Mouse (Mus musculus) neural tube, embryonic 13.5 days (tissue): ENCODE results near the gene Zc2hc1c. TPM values are rescaled to one million over a fixed set of nuclear protein-coding genes. Genes with fewer than 3 reads are reported as not detected.
"Not testable (repeated sequence)": the region's sequence is repeated elsewhere in the genome, so short reads cannot be mapped to it uniquely, and the experiment has no call there.

Experiments
- ATAC-seq: fragments of 200-750 bp; cut with Nextera tagmentation; 2 replicates; pipeline ENCODE4 v1.8.0; 2017; ENCODE audit warnings: low read depth, mild to moderate bottlenecking, moderate TSS enrichment, moderate library complexity
- H3K27ac ChIP-seq: fragments of 300-500 bp; sonication (generic); replicated peaks from 2 replicates; pipeline ENCODE4 v1.5.1; 2015; ENCODE audit warnings: moderate library complexity, mild to moderate bottlenecking, inconsistent platforms
- H3K27me3 ChIP-seq: fragments of 300-500 bp; sonication (generic); 2 replicates; pipeline ENCODE4 v1.6.1; 2015; ENCODE audit warnings: mild to moderate bottlenecking, inconsistent platforms
- H3K36me3 ChIP-seq: fragments of 300-500 bp; sonication (generic); 2 replicates; pipeline ENCODE4 v1.6.1; 2015; ENCODE audit warnings: mild to moderate bottlenecking, inconsistent platforms
- H3K4me1 ChIP-seq: fragments of 300-500 bp; sonication (generic); replicated peaks from 2 replicates; pipeline ENCODE4 v1.6.1; 2015; ENCODE audit warnings: inconsistent platforms
- H3K4me2 ChIP-seq: fragments of 300-500 bp; sonication (generic); 2 replicates; pipeline ENCODE4 v1.6.1; 2015; ENCODE audit warnings: inconsistent platforms, mild to moderate bottlenecking, moderate library complexity
- H3K4me3 ChIP-seq: fragments of 300-500 bp; sonication (generic); 2 replicates; pipeline ENCODE4 v1.5.1; 2015; ENCODE audit warnings: mild to moderate bottlenecking, inconsistent platforms
- H3K9ac ChIP-seq: fragments of 300-500 bp; sonication (generic); 2 replicates; pipeline ENCODE4 v1.6.1; 2015; ENCODE audit warnings: moderate library complexity, mild to moderate bottlenecking, inconsistent platforms
- H3K9me3 ChIP-seq: fragments of 300-500 bp; sonication (generic); 2 replicates; pipeline ENCODE4 v1.6.1; 2016; ENCODE audit warnings: inconsistent platforms
- whole genome bisulfite sequencing: fragments of 180-500 bp; shearing (Covaris S2); methylation state at CpG from one replicate; pipeline ENCODE4 v1.1.7; 2015; 5-methylcytosine and 5-hydroxymethylcytosine counted together
- polyA plus RNA-seq: library from polyadenylated mRNA; unstranded; fragments of >200 nt; fragmentation: Nextera tagmentation; extraction: Ambion mirVana; gene quantifications from 2 replicates; pipeline ENCODE4 v1.2.1, GENCODE M21; 2015

Gene Zc2hc1c
- polyA plus RNA-seq, 1 experiment from 2014 or later: 1.1 TPM

GRCm38 (mm10) chr12:85271132-85271842, 17.1 kb upstream of the Zc2hc1c start:
- H3K36me3 ChIP-seq: peaks cover 13% of the 10 kb centered on the region; the same call in 1 of the 2 replicates
- 73% methylated on average over 7 of the region's 7 CpGs for WGBS
- H3K9me3 ChIP-seq: no peaks in the 10 kb centered on the region
- H3K4me1 ChIP-seq: 0 out of 2 replicates have a peak, but pooled peaks cover 4% of the 10 kb centered on the region
- H3K9ac ChIP-seq: no peak overlapping the region
- H3K27ac ChIP-seq: no peak overlapping the region
- H3K27me3 ChIP-seq: no peaks in the 10 kb centered on the region
- peak overlapping the region; percentile 63; the same call in 1 of the 2 replicates for H3K4me2 ChIP-seq
- no peak overlapping the region for H3K4me3 ChIP-seq
- no peak for ATAC-seq

DNA sequence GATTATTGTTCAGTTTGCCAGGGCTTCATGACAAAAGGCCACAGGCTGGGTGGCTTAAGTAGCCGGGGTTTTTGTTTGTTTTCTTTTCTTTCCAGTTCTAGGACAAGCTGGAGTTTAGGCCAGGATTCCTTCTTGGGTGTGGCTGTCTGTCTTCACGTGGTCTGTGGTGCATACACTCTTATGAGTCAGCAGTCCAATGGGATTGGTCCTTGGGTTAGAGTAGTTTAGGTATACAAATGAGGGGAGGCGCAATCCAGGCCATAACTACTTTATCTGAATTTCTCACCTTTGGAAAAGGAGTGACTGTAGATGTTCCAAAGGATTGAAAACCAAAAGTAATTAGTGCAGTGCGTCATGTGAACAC, 16.6 kb upstream of the Zc2hc1c start:
- H3K4me1 ChIP-seq: 0 out of 2 replicates have a peak, but pooled peaks cover 4% of the 10 kb centered on the region
- no peaks in the 10 kb centered on the region for H3K9me3 ChIP-seq
- peaks cover 13% of the 10 kb centered on the region; the same call in 1 of the 2 replicates for H3K36me3 ChIP-seq
- no peak overlapping the region for H3K4me3 ChIP-seq
- 81% methylated on average over 4 of the region's 4 CpGs for WGBS
- H3K27ac ChIP-seq: no peak overlapping the region
- H3K4me2 ChIP-seq: no peak overlapping the region
- H3K27me3 ChIP-seq: no peaks in the 10 kb centered on the region
- ATAC-seq: no peak
- H3K9ac ChIP-seq: no peak overlapping the region

GRCm38 (mm10) chr12:85273508-85273907, 14.9 kb upstream of the Zc2hc1c start:
- H3K4me3 ChIP-seq: no peak overlapping the region
- no peak overlapping the region for H3K4me2 ChIP-seq
- no peak for ATAC-seq
- no peaks in the 10 kb centered on the region for H3K36me3 ChIP-seq
- no peak overlapping the region for H3K27ac ChIP-seq
- H3K4me1 ChIP-seq: 0 out of 2 replicates have a peak, but pooled peaks cover 4% of the 10 kb centered on the region
- no peaks in the 10 kb centered on the region for H3K9me3 ChIP-seq
- 73% methylated on average over 10 of the region's 10 CpGs for WGBS
- H3K27me3 ChIP-seq: no peaks in the 10 kb centered on the region
- no peak overlapping the region for H3K9ac ChIP-seq

GRCm38 (mm10) chr12:85276273-85276672, 12.1 kb upstream of the Zc2hc1c start:
- no peaks in the 10 kb centered on the region for H3K9me3 ChIP-seq
- peaks cover 6% of the 10 kb centered on the region for H3K4me1 ChIP-seq
- H3K4me3 ChIP-seq: no peak overlapping the region
- no peak for ATAC-seq
- no peak overlapping the region for H3K27ac ChIP-seq
- no peaks in the 10 kb centered on the region for H3K27me3 ChIP-seq
- no peaks in the 10 kb centered on the region for H3K36me3 ChIP-seq
- H3K9ac ChIP-seq: no peak overlapping the region
- no peak overlapping the region for H3K4me2 ChIP-seq
- WGBS: 65% methylated on average over 5 of the region's 5 CpGs

GRCm38 (mm10) chr12:85278919-85279318, 9.5 kb upstream of the Zc2hc1c start:
- H3K36me3 ChIP-seq: no peaks in the 10 kb centered on the region
- H3K27ac ChIP-seq: no peak overlapping the region
- H3K4me3 ChIP-seq: no peak overlapping the region
- WGBS: 94% methylated on average over 10 of the region's 10 CpGs
- H3K9ac ChIP-seq: no peak overlapping the region
- peaks cover 6% of the 10 kb centered on the region for H3K4me1 ChIP-seq
- H3K27me3 ChIP-seq: no peaks in the 10 kb centered on the region
- no peak overlapping the region for H3K4me2 ChIP-seq
- ATAC-seq: no peak
- no peaks in the 10 kb centered on the region for H3K9me3 ChIP-seq

DNA sequence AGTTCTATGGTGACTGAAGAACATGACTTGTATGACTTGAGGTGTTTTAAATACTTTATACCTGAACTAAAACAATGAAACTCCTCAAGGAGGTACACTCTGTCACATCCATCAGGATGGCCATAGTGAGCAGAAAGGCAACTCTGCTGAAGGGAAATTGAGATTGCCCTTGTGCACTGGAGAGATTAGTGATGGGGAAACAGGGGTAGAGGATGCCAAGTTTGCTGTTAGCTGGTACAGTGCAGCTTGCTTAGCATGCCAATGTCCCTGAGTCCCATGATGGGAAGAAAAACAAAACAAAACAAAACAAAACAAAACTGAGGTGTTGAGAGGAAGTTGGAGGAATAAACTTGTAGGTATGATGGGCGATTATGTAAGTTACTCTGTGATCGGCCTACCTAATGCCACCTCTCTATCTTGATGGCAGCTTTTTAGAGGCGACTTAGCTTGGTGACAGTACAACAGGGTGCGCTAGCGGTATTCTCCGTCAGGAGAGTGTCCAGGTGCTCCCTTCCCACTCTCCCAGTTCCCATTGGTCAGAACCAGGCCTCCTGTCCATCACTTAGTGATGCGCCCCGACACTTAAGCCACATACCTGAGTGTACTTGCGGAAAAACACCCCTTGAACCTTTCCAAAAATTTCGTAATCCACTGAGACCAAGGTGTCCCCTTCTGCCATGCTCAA, 8.9 kb upstream of the Zc2hc1c start:
- Histone ChIP-seq H3K4me1 (peaks cover 6% of the 10 kb centered on the region), H3K36me3 (no peaks in the 10 kb centered on the region), H3K9ac (peak overlapping the region; percentile 84), H3K4me2 (peak overlapping the region; percentile 79), H3K9me3 (no peaks in the 10 kb centered on the region), H3K4me3 (peak overlapping the region; percentile 72), H3K27ac (peak overlapping the region; percentile 84; the same call in 1 of the 2 replicates), H3K27me3 (no peaks in the 10 kb centered on the region)
- 7% methylated on average over 10 of the region's 10 CpGs for WGBS
- peak; percentile 68 for ATAC-seq

- no peaks in the 10 kb centered on the region for H3K27me3 ChIP-seq
- under 1% methylated on average over 31 of the region's 31 CpGs for WGBS
- ATAC-seq: peak; percentile 98
- H3K4me2 ChIP-seq: peak overlapping the region; percentile 79
- peak overlapping the region; percentile 84 for H3K9ac ChIP-seq
- H3K4me3 ChIP-seq: peak overlapping the region; percentile 72
- H3K4me1 ChIP-seq: peaks cover 6% of the 10 kb centered on the region
- H3K27ac ChIP-seq: peak overlapping the region; percentile 84
- no peaks in the 10 kb centered on the region for H3K36me3 ChIP-seq
- H3K9me3 ChIP-seq: no peaks in the 10 kb centered on the region
These were observed 8.1 kb upstream of the Zc2hc1c start for GRCm38 (mm10) chr12:85280105-85280844.

GRCm38 (mm10) chr12:85280845-85281651, 7.3 kb upstream of the Zc2hc1c start:
- Histone ChIP-seq H3K9me3 (no peaks in the 10 kb centered on the region), H3K4me3 (peak overlapping the region; percentile 72; the same call in 1 of the 2 replicates), H3K27ac (no peak overlapping the region), H3K9ac (no peak overlapping the region), H3K4me1 (peaks cover 6% of the 10 kb centered on the region), H3K4me2 (peak overlapping the region; percentile 79), H3K27me3 (no peaks in the 10 kb centered on the region), H3K36me3 (no peaks in the 10 kb centered on the region)
- 64% methylated on average over 12 of the region's 12 CpGs for WGBS
- no peak; the same call in none of the 2 replicates for ATAC-seq

DNA sequence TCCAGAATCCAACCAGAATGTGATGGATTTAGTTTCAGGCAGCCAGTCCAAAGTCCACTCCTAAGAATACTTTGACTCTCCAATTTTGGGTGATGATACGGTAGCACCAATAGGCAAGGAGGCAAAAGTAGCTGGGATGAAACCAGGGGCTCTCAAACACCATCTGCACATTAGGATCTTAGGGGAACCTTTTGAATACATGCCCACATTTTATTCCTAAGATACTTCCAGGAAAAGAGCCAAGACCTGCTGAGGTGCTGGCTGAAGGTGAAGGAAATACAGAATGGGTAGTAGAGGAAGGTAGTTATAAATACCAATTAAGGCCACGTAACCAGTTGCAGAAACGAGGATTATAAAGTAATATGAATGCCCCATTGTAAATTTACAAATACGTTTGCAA, 6.6 kb upstream of the Zc2hc1c start:
- H3K9me3 ChIP-seq, H3K9ac ChIP-seq, H3K4me2 ChIP-seq, H3K27ac ChIP-seq, ATAC-seq, H3K27me3 ChIP-seq, H3K4me1 ChIP-seq, H3K4me3 ChIP-seq, H3K36me3 ChIP-seq: not testable (repeated sequence)
- WGBS: 94% methylated on average over 2 of the region's 4 CpGs

DNA sequence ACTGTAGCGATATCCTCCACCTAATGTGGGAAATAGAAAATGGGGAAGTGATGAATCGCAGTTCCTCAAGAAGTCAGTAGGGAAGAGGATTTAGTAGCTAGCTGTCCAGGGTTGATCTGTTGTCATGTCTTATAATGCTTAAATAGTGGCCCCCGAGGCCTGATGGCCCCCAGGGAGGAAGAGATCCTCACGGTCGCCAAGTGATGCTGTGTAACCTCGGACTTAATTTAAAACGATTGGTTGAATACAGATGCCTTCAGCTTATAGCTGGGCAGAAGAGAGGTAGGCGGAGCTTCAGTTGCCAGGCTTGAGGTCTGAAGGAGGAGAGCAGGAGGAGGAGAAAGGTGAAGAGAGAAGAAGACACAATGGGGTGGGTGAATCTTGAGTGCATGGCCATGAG, 4.1 kb upstream of the Zc2hc1c start:
- H3K27me3 ChIP-seq: no peaks in the 10 kb centered on the region
- no peak overlapping the region for H3K9ac ChIP-seq
- ATAC-seq: no peak
- no peak overlapping the region for H3K4me3 ChIP-seq
- no peak overlapping the region for H3K4me2 ChIP-seq
- H3K4me1 ChIP-seq: peaks cover 18% of the 10 kb centered on the region
- no peaks in the 10 kb centered on the region for H3K9me3 ChIP-seq
- H3K36me3 ChIP-seq: no peaks in the 10 kb centered on the region
- no peak overlapping the region for H3K27ac ChIP-seq
- WGBS: 67% methylated on average over 8 of the region's 8 CpGs

DNA sequence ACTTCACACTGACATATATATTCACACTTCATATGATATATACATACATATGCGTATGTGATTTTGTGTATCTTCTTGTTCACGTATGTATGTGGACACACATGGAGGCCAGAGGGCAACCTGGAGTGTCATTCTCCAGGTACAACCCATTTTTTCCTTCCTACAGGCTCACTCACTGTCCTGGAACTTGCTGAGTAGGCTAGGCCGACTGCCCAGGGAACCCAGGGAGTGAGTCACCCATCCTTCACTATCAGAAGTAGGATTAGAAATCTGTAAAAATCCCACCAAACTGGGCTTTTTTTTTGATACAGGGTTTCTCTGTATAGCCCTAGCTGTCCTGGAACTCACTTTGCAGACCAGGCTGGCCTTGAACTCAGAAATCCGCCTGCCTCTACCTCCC, 3.4 kb upstream of the Zc2hc1c start:
- Histone ChIP-seq H3K27me3 (peaks cover 5% of the 10 kb centered on the region), H3K4me1 (peaks cover 14% of the 10 kb centered on the region), H3K36me3 (no peaks in the 10 kb centered on the region), H3K9ac (no peak overlapping the region), H3K4me2 (no peak overlapping the region), H3K4me3 (no peak overlapping the region), H3K27ac (no peak overlapping the region), H3K9me3 (no peaks in the 10 kb centered on the region)
- WGBS: 93% methylated on average over 4 of the region's 4 CpGs
- ATAC-seq: no peak
